Mouse (Mus musculus): ENCODE measurements around the gene Il27. TPM values are rescaled to one million over a fixed set of nuclear protein-coding genes. Genes with fewer than 3 reads are reported as not detected.

The Il27 gene
- total RNA-seq, 2 experiments from 2014 or later: not detected

DNA sequence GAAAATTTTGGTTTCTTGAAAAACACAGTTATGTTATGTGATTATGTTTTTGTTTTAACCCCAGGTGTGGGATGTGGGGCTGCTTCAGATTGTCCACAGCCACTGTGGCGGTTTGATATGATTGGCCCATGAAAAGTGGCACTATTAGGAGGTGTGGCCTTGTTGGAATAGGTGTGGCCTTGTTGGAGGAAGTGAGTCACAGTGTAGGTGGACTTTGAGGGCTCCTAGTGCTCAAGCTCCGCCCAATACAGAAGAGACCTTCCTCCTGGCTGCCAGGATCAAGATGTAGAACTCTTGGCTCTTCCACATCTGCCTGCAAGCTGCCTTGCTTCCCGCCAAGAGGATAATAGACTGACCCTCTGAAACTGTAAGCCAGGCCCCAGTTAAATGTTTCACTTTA is 18.0 kb upstream of the Il27 start:
- intact Hi-C loops (cut with DNase I): no loop called here
- no peak for DNase-seq (ENCODE audit: low spot score in 2 of 2)

DNA sequence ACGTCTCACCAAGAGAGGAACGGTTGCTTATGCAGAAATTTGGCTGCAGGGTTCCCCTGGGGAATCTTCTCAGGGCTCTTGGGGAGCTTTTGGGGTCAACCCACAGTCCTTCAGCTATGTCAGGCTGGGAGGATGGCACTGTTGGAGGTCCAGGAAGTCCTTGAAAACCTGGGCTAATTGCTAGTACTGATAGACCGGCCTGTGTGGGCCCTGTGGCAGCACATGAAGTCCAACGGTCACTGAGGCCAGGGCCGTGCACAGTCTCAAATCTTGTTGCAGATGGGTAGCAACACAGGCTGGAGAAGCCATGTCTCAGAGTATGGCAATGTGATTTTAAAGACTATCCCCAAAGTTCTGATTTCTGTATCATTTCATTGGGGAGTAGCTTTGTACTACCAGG is 13.1 kb upstream of the Il27 start:
- DNase-seq (ENCODE audit: low spot score in 2 of 2): no peak
- intact Hi-C loops (cut with DNase I): no loop called here

GRCm38 (mm10) chr7:126607064-126607463 is 12.3 kb upstream of the Il27 start:
- intact Hi-C loops (cut with DNase I): no loop called here
- no peak for DNase-seq (ENCODE audit: low spot score in 2 of 2)

DNA sequence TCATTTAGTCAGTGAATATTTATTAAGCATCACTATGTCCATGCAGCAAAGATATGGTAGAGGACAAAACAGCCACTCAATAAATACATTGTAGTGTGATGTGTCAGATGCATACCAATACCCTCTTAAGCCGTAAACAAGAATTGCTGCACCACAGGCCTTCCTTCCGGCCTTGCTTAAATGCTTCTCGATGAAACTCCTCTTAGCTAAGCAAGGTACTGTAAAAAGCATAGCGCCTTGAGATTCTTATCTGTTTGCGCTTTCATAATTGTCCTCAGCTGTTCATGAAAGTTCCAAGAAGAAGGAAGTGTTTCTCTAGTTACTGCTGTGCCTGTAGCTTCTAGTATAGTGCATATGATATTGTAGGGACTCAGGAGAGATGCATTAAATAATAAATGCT is 11.9 kb upstream of the Il27 start:
- no peak for DNase-seq (ENCODE audit: low spot score in 2 of 2)
- intact Hi-C loops (cut with DNase I): no loop called here

GRCm38 (mm10) chr7:126602650-126603049 is 7.9 kb upstream of the Il27 start:
- intact Hi-C loops (cut with DNase I): no loop called here
- DNase-seq (ENCODE audit: low spot score in 2 of 2): no peak

DNA sequence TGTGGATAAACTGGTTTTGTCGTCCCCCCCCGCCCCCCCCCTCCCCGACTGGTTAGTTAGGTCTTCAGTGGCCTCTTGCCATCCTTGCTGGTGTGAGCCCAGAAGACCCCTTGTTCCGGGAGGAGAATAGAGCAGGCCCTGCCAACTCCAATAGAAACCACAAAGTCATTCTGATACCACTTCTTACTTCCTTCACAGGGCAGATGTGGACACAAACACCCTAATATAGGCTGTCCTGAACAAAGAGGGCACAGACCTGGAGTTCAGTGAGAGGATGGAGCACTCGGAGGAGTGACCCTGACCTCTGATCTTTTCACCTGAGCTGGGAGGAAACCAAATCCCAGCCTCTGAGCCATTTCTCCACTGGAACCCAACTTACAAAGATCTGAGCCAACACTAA is 7.2 kb upstream of the Il27 start:
- no peak for DNase-seq (ENCODE audit: low spot score in 2 of 2)
- intact Hi-C loops (cut with DNase I): no loop called here

DNA sequence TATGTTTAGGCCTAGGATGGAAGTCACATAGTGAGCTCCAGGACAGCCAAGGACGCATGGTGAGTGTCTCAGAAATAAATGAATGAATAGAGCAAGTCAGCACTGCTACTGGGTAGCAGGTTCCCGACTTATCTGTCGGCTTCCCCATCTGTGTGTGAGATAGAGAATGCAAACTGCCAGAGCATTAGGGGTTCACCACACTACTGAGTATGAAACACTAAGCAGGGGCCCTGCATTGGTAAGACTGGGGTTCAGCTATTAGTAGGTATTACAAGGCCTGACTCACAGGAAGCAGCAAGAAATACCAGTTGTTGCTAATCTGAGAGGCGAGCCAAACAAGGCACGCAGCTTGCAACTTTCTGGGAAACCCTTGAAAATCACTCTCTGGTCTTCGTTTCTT is 4.2 kb upstream of the Il27 start:
- DNase-seq (ENCODE audit: low spot score in 2 of 2): no peak
- intact Hi-C loops (cut with DNase I): no loop called here

- no peak for DNase-seq (ENCODE audit: low spot score in 2 of 2)
- intact Hi-C loops (cut with DNase I): no loop called here
Observed at GRCm38 (mm10) chr7:126596414-126596813, 1.7 kb upstream of the Il27 start.

DNA sequence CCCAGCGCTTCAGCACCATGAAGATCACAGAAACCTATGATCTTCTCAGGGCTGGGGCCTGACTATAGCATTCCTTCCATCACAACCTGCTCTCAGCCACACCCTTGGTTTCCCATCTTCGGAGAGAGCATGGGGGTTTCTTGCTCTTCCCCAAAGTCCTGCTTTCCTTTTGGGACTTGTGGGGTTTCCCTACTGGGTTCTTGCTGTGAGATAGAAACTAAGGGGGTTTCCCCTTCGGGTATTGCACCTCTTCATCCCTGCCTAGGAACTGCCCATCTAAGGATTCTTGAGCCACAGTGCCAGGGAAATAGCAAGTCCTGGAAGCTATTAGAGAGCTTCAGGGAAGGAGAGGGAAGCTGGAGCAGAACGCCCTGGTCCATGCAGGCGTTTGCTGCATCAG is 1.1 kb upstream of the Il27 start:
- no peak for DNase-seq (ENCODE audit: low spot score in 2 of 2)

GRCm38 (mm10) chr7:126587779-126588178 is 7.0 kb downstream of the Il27 start:
- intact Hi-C loops (cut with DNase I): loop anchor here (2.0 kb wide), 1 partner anchor 49 kb away; no protein-coding TSS in a partner anchor
- peak; percentile 54 for DNase-seq (ENCODE audit: low spot score in 2 of 2)

More for the DNA sequence above, 1.1 kb upstream of the Il27 start:
- intact Hi-C loops (cut with DNase I): no loop called here

DNA sequence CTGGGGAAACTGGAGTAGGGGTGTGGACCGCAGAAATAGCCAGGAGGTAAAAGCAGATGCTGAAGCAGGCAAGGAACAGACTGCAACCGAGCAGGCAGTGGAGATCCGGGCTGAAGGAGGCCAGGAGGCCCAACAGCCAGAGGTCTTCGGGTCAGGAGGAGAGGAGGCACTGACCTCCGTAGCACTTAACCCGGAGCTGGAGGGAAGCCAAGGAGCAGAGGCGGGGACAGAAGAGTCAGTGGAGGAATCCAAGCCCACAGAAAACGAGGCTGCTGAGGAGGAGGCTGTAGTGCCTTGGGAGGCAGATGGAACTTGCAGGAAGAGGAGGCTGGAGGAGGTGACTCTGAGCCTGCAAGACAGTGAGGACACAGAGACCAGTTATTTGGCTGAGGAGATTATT is 7.9 kb downstream of the Il27 start:
- intact Hi-C loops (cut with DNase I): loop anchor here (2.0 kb wide), 1 partner anchor 50 kb away; no protein-coding TSS in a partner anchor
- DNase-seq (ENCODE audit: low spot score in 2 of 2): no peak

DNA sequence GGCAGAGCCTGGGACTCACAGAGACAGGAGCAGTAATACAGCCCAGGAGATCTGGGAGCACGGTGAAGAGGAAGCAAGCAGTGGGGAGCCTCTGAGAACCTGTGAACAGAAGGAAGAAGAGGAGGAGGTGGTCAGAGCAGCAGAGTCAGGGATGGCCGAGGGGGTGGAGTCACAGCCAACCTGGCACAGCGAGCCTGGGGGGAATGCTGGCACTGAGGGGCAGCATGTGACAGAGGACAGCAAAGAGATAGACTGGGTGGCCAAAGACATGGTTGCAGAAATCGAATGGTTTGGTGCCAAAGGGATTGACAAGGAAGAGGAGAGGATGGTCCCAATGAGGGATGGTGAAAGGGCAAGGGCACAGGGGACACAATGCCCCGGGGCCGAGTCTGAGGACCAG is 9.0 kb downstream of the Il27 start, which contains the start of gene Cln3:
Gene Cln3, minus strand, starts transcription at position 101 of the 400 bp plus-strand sequence.
- intact Hi-C loops (cut with DNase I): loop anchor here (2.0 kb wide), 1 partner anchor 51 kb away; no protein-coding TSS in a partner anchor
- no peak for DNase-seq (ENCODE audit: low spot score in 2 of 2)

GRCm38 (mm10) chr7:126584506-126584977 is 10.2 kb downstream of the Il27 start, which contains the start of gene Apobr:
TSS of gene Apobr (plus strand) at chr7:126584942.
- intact Hi-C loops (cut with DNase I): loop anchor here (5.0 kb wide), 1 partner anchor 108 kb away; no protein-coding TSS in a partner anchor
- DNase-seq (ENCODE audit: low spot score in 2 of 2): no peak

DNA sequence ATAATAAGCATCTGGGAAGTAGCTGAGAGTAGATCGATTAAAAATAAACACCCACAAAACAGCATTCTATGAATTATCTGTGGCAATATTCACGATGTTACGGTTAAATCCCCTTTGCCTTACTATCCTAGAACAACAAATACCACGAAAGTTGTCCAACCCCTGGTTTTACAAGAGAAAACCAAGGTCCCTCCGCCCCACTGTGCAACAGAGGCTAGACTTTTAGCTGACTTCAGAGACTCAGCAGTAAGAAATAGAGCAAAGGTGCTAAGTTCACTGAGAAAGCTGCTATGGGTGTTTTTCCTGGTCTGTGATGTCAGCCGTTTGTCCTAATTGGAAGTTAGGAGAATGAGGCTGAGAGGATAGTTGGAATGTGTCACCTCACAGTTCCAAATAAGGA is 11.0 kb downstream of the Il27 start:
- intact Hi-C loops (cut with DNase I): loop anchor here (5.0 kb wide), 1 partner anchor 109 kb away; no protein-coding TSS in a partner anchor
- DNase-seq (ENCODE audit: low spot score in 2 of 2): no peak

GRCm38 (mm10) chr7:126583251-126583709 is 11.5 kb downstream of the Il27 start:
- peak; percentile 88 to 94 for DNase-seq (ENCODE audit: low spot score in 2 of 2)
- intact Hi-C loops (cut with DNase I): loop anchor here (5.0 kb wide), 1 partner anchor 109 kb away; no protein-coding TSS in a partner anchor

- peak in 1 of 2 experiments; percentile 22 for DNase-seq (ENCODE audit: low spot score in 2 of 2)
- intact Hi-C loops (cut with DNase I): loop anchor here (5.0 kb wide), 1 partner anchor 110 kb away; no protein-coding TSS in a partner anchor
Observed at GRCm38 (mm10) chr7:126582759-126583158, 12.0 kb downstream of the Il27 start.

- intact Hi-C loops (cut with DNase I): loop anchor here (5.0 kb wide), 1 partner anchor 111 kb away; no protein-coding TSS in a partner anchor
- no peak for DNase-seq (ENCODE audit: low spot score in 2 of 2)
Observed at GRCm38 (mm10) chr7:126581661-126582060, 13.1 kb downstream of the Il27 start.

DNA sequence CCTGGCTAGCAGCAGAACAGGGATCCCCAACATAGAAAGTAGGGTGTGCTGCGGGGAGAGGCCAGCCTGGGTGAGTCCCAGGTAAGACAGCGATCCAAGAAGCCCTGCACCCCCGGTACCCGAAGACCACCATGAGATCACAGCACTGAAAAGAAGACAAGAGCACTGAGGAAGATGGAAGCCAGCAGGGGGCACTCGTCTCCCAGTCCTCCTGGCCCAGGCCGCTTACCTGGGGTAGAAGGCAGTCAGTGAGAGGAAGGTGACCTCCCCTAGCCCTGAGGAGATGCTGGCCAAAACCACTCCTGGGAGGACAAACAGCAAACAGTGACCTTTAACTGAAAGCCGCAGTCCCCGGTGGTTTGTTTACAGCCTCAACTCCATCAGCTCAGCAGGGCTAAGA is 15.6 kb downstream of the Il27 start:
- DNase-seq (ENCODE audit: low spot score in 2 of 2): peak in 1 of 2 experiments; percentile 50
- intact Hi-C loops (cut with DNase I): no loop called here

DNA sequence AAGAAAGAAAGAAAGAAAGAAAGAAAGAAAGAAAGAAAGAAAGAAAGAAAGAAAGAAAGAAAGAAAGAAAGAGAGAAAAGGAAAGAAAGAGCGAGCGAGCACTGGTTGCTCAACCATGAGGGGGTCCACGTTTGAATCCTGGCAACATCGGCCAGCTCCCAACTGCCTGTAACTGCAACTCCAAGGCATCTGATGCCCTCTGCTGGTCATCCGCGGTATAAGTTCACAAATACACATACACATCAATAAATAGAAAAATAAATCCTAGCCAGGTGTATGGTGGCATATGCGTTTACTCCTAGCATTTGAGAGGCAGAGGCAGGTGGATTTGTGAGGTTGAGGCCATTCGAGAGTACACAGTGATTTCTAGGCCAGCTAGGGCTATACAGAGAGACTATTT is 17.8 kb downstream of the Il27 start:
- intact Hi-C loops (cut with DNase I): no loop called here
- DNase-seq (ENCODE audit: low spot score in 2 of 2): peak; percentile 48 to 63

DNA sequence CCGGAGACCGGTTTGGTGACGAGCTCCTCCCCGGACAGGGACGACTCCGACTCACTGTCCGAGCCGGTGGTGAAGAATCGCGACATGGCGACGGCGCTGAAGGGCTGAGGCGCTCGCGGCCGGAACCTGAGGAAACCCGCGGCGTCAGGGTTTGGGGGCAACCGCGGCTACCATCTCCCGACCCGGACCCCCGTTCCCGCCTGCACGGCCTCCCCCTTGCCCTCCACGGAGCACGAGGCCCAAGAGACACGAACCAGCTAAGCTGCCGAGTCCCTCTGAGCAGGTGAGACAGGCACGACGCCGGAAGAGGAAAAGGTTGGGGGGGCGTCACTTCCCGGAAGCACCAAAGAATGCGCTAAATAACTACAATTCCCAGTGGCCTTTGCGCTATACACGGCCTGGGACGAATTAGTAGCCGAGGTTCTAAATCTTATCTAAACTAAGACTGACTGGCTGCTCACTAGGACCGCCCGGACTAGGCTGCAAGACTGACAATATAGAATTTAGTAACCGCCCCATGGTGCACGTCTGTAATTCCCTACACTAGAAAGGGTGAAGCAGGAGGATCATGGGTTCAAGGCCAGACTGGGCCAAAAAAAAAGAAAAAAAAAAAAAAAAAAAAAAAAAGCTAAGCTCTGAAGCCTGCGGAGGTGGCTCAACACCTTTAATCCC is 28.5 kb downstream of the Il27 start, which contains the start of gene Eif3c:
Gene Eif3c, minus strand, starts transcription at position 318 of the 672 bp plus-strand sequence.
- intact Hi-C loops (cut with DNase I): loop anchor here (5.0 kb wide), 1 partner anchor 131 kb away; the partner anchor contains the start of genes Bola2 and Slx1b
- peak; percentile 87 to 93 for DNase-seq (ENCODE audit: low spot score in 2 of 2)

Measured in left cerebral cortex, postnatal 14 days (tissue).